Mouse (Mus musculus): ENCODE measurements around the gene Grm2. TPM values are rescaled to one million over a fixed set of nuclear protein-coding genes. Genes with fewer than 3 reads are reported as not detected.
"Not testable (repeated sequence)": the region's sequence is repeated elsewhere in the genome, so short reads cannot be mapped to it uniquely, and the experiment has no call there.

Grm2 gene
- polyA plus RNA-seq, 1 experiment from 2014 or later: 6.7 TPM

DNA sequence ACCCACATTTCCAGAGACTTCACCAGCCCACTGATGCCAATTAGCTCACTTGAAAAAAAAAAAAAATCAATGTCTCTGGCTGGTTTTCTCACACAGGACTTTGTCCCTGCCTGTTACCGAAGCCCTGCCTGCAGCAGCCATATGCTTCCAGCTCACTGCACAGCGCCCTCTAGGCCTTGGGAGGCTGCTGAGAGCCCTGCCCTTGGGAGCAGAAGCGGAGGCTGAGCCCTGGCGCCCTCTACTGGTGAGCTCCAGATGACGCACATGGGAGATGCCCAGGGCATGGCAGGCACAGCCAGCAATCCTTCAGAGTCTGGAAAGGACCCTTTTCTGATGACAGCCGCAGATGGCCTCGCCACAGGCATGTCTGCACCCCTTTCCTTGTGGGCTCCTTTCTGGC, 12.8 kb downstream of the Grm2 start:
- Histone ChIP-seq H3K4me3 (ENCODE audit: low read depth, low read length) (no peak overlapping the region), H3K36me3 (ENCODE audit: control insufficient read depth, insufficient read depth, low read length) (no peaks in the 10 kb centered on the region), H3K27ac (ENCODE audit: low read depth, low read length) (no peak overlapping the region), H3K9me3 (replicated peaks; ENCODE audit: control insufficient read depth, low read length) (no peaks in the 10 kb centered on the region), H3K27me3 (replicated peaks; ENCODE audit: control insufficient read depth, insufficient read depth, low read length) (no peaks in the 10 kb centered on the region), H3K4me1 (ENCODE audit: control insufficient read depth, insufficient read depth, low read length) (no peaks in the 10 kb centered on the region), H3K4me2 (ENCODE audit: low read length) (no peak overlapping the region), H3K9ac (ENCODE audit: low read length) (no peak overlapping the region)
- peak; percentile 58 for ATAC-seq
- WGBS: 27% methylated on average over 7 of the region's 7 CpGs
- peak; percentile 79 for DNase-seq (ENCODE audit: low spot score)

DNA sequence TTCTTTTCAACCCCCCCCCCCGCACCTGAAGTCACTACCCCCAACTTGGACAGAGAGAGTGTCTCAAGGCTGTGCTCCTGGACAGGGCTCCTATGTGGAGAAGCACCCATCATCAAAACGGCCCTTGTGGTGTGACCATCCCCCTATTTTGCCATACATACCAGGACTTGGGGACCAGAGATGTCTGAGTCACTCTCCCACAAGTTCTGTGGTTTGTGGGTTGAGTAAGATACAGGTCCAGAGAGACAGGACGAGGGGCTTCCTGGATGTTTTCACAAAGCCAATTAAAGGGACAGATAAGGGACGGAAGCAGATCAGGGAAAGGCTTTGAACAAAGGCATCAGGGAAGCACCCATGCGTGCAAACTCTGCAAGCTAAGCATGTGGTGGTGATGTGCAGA, 14.5 kb downstream of the Grm2 start:
- DNase-seq (ENCODE audit: low spot score) (no peak), ATAC-seq (no peak)
- 48% methylated on average over 5 of the region's 5 CpGs for WGBS

GRCm38 (mm10) chr9:106638154-106638553, 17.7 kb downstream of the Grm2 start:
- Histone ChIP-seq H3K4me3 (ENCODE audit: low read depth, low read length) (no peak overlapping the region), H3K27me3 (replicated peaks; ENCODE audit: control insufficient read depth, insufficient read depth, low read length) (no peaks in the 10 kb centered on the region), H3K4me2 (ENCODE audit: low read length) (no peak overlapping the region), H3K4me1 (ENCODE audit: control insufficient read depth, insufficient read depth, low read length) (no peaks in the 10 kb centered on the region), H3K36me3 (ENCODE audit: control insufficient read depth, insufficient read depth, low read length) (no peaks in the 10 kb centered on the region), H3K9ac (ENCODE audit: low read length) (no peak overlapping the region), H3K27ac (ENCODE audit: low read depth, low read length) (no peak overlapping the region), H3K9me3 (replicated peaks; ENCODE audit: control insufficient read depth, low read length) (no peaks in the 10 kb centered on the region)
- ATAC-seq: no peak
- 93% methylated on average over 8 of the region's 8 CpGs for WGBS
- no peak for DNase-seq (ENCODE audit: low spot score)

More for the DNA sequence above, 14.5 kb downstream of the Grm2 start:
- no peaks in the 10 kb centered on the region for H3K27me3 ChIP-seq (replicated peaks; ENCODE audit: control insufficient read depth, insufficient read depth, low read length)
- no peaks in the 10 kb centered on the region for H3K9me3 ChIP-seq (replicated peaks; ENCODE audit: control insufficient read depth, low read length)
- H3K4me3 ChIP-seq (ENCODE audit: low read depth, low read length): no peak overlapping the region
- no peak overlapping the region for H3K9ac ChIP-seq (ENCODE audit: low read length)
- no peak overlapping the region for H3K27ac ChIP-seq (ENCODE audit: low read depth, low read length)
- H3K4me2 ChIP-seq (ENCODE audit: low read length): no peak overlapping the region
- no peaks in the 10 kb centered on the region for H3K36me3 ChIP-seq (ENCODE audit: control insufficient read depth, insufficient read depth, low read length)
- H3K4me1 ChIP-seq (ENCODE audit: control insufficient read depth, insufficient read depth, low read length): no peaks in the 10 kb centered on the region

DNA sequence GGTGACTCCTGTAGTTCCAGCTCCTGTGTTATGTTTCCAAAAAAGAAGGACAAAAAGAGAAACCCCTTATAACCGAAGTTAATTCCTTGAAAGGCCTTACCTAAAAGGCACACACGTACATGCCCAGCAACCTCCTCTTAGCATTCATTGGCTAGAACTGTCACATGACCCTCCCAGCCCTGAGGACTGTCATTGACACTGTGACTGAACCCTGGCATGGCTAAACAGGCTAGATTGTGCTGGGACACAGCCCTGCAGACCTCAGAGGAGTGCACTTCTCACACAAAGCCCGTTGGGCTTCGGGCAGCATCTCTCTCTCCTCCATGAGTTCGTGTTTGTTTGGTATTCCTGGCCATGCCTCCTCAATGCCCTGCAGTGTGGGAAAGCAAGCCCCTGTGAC, 23.7 kb downstream of the Grm2 start:
- DNase-seq (ENCODE audit: low spot score) (no peak), ATAC-seq (no peak)
- H3K9me3 ChIP-seq (replicated peaks; ENCODE audit: control insufficient read depth, low read length): no peaks in the 10 kb centered on the region
- H3K4me1 ChIP-seq (ENCODE audit: control insufficient read depth, insufficient read depth, low read length): no peaks in the 10 kb centered on the region
- no peaks in the 10 kb centered on the region for H3K36me3 ChIP-seq (ENCODE audit: control insufficient read depth, insufficient read depth, low read length)
- WGBS: 62% methylated on average over 5 of the region's 5 CpGs
- no peaks in the 10 kb centered on the region for H3K27me3 ChIP-seq (replicated peaks; ENCODE audit: control insufficient read depth, insufficient read depth, low read length)
- no peak overlapping the region for H3K4me2 ChIP-seq (ENCODE audit: low read length)
- no peak overlapping the region for H3K4me3 ChIP-seq (ENCODE audit: low read depth, low read length)
- no peak overlapping the region for H3K9ac ChIP-seq (ENCODE audit: low read length)
- H3K27ac ChIP-seq (ENCODE audit: low read depth, low read length): no peak overlapping the region

GRCm38 (mm10) chr9:106627796-106628195, 28.1 kb downstream of the Grm2 start:
- not testable (repeated sequence) for H3K27ac ChIP-seq (ENCODE audit: low read depth, low read length); DNase-seq (ENCODE audit: low spot score); H3K9ac ChIP-seq (ENCODE audit: low read length); H3K27me3 ChIP-seq (replicated peaks; ENCODE audit: control insufficient read depth, insufficient read depth, low read length); H3K4me2 ChIP-seq (ENCODE audit: low read length); H3K4me1 ChIP-seq (ENCODE audit: control insufficient read depth, insufficient read depth, low read length); H3K36me3 ChIP-seq (ENCODE audit: control insufficient read depth, insufficient read depth, low read length); ATAC-seq; H3K9me3 ChIP-seq (replicated peaks; ENCODE audit: control insufficient read depth, low read length); H3K4me3 ChIP-seq (ENCODE audit: low read depth, low read length)
- 23% methylated on average over 8 of the region's 8 CpGs for WGBS

- Histone ChIP-seq H3K27ac (ENCODE audit: low read depth, low read length) (no peak within 1 kb of the TSS), H3K9ac (ENCODE audit: low read length) (no peak within 1 kb of the TSS), H3K4me3 (ENCODE audit: low read depth, low read length) (no peak within 1 kb of the TSS), H3K4me1 (ENCODE audit: control insufficient read depth, insufficient read depth, low read length) (no peaks in the 10 kb centered on the region), H3K27me3 (replicated peaks; ENCODE audit: control insufficient read depth, insufficient read depth, low read length) (no peaks in the 10 kb centered on the region), H3K36me3 (ENCODE audit: control insufficient read depth, insufficient read depth, low read length) (no peaks in the 10 kb centered on the region), H3K4me2 (ENCODE audit: low read length) (no peak within 1 kb of the TSS), H3K9me3 (replicated peaks; ENCODE audit: control insufficient read depth, low read length) (no peaks in the 10 kb centered on the region)
- DNase-seq (ENCODE audit: low spot score) (no peak), ATAC-seq (no peak)
- WGBS: 86% methylated on average over 2 of the region's 2 CpGs
These were observed 29.6 kb downstream of the Grm2 start, which contains the start of gene Iqcf6 for GRCm38 (mm10) chr9:106626282-106626681. TSS of gene Iqcf6 (plus strand) at chr9:106626582.

GRCm38 (mm10) chr9:106617496-106617895, 38.4 kb downstream of the Grm2 start:
- ATAC-seq (no peak), DNase-seq (ENCODE audit: low spot score) (no peak)
- Histone ChIP-seq H3K9me3 (replicated peaks; ENCODE audit: control insufficient read depth, low read length) (no peaks in the 10 kb centered on the region; the same call in 1 of the 2 replicates), H3K36me3 (ENCODE audit: control insufficient read depth, insufficient read depth, low read length) (no peaks in the 10 kb centered on the region), H3K27me3 (replicated peaks; ENCODE audit: control insufficient read depth, insufficient read depth, low read length) (no peaks in the 10 kb centered on the region), H3K4me2 (ENCODE audit: low read length) (no peak overlapping the region), H3K4me3 (ENCODE audit: low read depth, low read length) (no peak overlapping the region), H3K4me1 (ENCODE audit: control insufficient read depth, insufficient read depth, low read length) (no peaks in the 10 kb centered on the region), H3K27ac (ENCODE audit: low read depth, low read length) (no peak overlapping the region), H3K9ac (ENCODE audit: low read length) (no peak overlapping the region)
- 79% methylated on average over 3 of the region's 3 CpGs for WGBS

DNA sequence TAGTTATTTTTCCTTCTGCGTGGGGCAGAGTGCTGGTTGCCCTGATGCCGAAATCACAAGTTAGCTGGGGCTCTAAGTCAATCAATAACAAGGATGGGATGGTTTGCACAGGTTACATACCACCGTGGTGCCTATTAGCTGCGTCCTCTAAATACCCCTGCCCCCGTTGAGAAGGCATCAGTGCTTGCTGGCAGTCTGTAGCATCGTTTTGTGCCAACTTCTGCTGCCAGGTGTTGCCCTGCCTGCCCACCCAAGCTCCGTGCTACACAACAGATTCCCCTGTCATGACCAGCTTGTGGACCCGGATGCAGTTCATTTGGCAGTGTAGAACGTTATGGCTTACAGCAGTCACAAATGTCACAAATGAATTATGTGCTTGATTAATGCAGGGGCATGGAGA, 39.6 kb downstream of the Grm2 start:
- 84% methylated on average over 9 of the region's 9 CpGs for WGBS
- no peak for DNase-seq (ENCODE audit: low spot score)
- H3K9ac ChIP-seq (ENCODE audit: low read length): no peak overlapping the region

GRCm38 (mm10) chr9:106614616-106615015, 41.3 kb downstream of the Grm2 start:
- Histone ChIP-seq H3K4me3 (ENCODE audit: low read depth, low read length) (no peak overlapping the region), H3K9me3 (replicated peaks; ENCODE audit: control insufficient read depth, low read length) (no peaks in the 10 kb centered on the region; the same call in 1 of the 2 replicates), H3K4me2 (ENCODE audit: low read length) (no peak overlapping the region), H3K9ac (ENCODE audit: low read length) (no peak overlapping the region), H3K36me3 (ENCODE audit: control insufficient read depth, insufficient read depth, low read length) (no peaks in the 10 kb centered on the region), H3K4me1 (ENCODE audit: control insufficient read depth, insufficient read depth, low read length) (no peaks in the 10 kb centered on the region), H3K27ac (ENCODE audit: low read depth, low read length) (no peak overlapping the region), H3K27me3 (replicated peaks; ENCODE audit: control insufficient read depth, insufficient read depth, low read length) (no peaks in the 10 kb centered on the region)
- ATAC-seq: no peak
- DNase-seq (ENCODE audit: low spot score): no peak
- WGBS: 44% methylated on average over 3 of the region's 3 CpGs

More for the DNA sequence above, 39.6 kb downstream of the Grm2 start:
- Histone ChIP-seq H3K4me1 (ENCODE audit: control insufficient read depth, insufficient read depth, low read length) (no peaks in the 10 kb centered on the region), H3K4me2 (ENCODE audit: low read length) (no peak overlapping the region), H3K4me3 (ENCODE audit: low read depth, low read length) (no peak overlapping the region), H3K27me3 (replicated peaks; ENCODE audit: control insufficient read depth, insufficient read depth, low read length) (no peaks in the 10 kb centered on the region), H3K27ac (ENCODE audit: low read depth, low read length) (no peak overlapping the region), H3K36me3 (ENCODE audit: control insufficient read depth, insufficient read depth, low read length) (no peaks in the 10 kb centered on the region), H3K9me3 (replicated peaks; ENCODE audit: control insufficient read depth, low read length) (no peaks in the 10 kb centered on the region; the same call in 1 of the 2 replicates)
- ATAC-seq: no peak

Measured in forebrain, embryonic 14.5 days (tissue).